Mouse (Mus musculus) WW6 (cell line): ENCODE measurements around the gene Slc38a2.

Experiments used
- DNase-seq: peaks from one replicate; pipeline ENCODE4 v3.0.0-alpha.2; 2013; ENCODE audit warnings: low read depth, low spot score

The Slc38a2 gene

DNA sequence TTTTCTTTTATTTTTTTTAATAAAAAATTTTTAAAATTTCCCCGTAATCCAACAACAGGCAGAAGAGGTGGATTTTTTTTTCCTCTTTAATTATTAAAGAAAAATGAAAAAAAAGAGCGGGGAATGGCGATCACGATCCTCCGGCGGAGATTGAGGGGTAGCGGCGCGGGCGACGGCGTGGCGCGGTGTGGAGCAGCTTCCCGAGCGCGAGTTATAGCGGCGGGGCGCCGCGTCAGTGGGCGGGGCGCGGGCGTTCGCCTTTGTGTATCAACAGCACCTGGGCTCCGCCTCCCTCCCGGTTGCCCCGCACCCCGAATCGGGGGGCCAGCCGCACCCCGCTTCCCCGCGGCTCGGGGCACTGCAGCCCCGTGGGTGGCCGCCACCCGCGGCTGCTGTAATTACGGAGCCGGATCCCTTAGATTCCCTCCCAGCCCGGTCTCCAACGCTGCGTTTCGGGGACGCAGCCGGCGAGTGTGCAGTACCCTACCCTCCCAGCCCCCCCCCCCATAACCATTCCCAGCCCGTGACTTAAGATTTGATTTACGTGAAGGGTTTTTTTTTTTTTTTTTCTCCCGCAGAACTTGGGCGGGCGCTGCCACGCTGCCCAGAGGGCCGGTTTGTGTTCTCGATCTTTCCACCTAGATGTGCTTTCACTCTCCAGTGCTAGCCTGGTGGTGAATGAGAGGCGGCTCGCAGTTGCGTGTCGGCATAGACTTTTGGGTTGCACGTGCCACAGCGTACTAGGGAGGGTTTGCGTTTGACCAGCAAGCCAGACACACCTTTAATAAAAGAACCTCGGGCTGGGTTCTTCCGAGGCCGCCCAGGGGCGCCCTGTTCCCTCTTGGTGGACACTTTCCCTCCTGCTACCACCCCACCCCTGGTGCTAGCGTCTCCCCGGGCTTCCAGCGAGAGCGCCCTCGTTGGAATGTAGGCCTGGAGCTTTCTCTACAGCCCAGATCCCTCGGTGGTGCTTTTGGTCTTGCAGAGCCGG is at the start of gene Slc38a2:
Gene Slc38a2 (minus strand): TSS at position 210 of the 991 bp plus-strand sequence.
- DNase-seq, result no peak

GRCm38 (mm10) chr15:96749101-96749500 is 49.6 kb upstream of the Slc38a2 start:
- DNase-seq, result no peak

GRCm38 (mm10) chr15:96747551-96747950 is 48.0 kb upstream of the Slc38a2 start:
- no peak for DNase-seq

DNA sequence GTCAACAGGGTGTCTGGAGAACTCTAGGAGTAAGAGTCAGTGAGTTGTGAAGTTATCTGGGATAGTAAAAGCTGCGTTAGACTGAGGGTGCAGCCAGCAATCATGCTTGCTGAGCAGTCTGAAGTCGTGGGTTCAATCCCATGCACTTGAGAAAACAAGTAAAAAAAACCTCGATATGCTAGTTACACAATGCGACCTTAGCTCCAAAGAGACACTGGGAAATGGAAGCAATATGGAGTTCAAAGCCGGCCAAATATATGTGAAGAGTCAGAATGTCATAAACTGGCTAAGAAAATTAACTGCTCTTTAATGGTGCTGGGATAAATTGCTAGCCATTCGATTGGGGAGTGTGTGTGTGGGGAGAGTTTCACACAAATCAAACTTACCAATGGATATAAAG is 47.5 kb upstream of the Slc38a2 start:
- no peak for DNase-seq

- DNase-seq, result no peak
Measured at GRCm38 (mm10) chr15:96745299-96745698, 45.8 kb upstream of the Slc38a2 start.

DNA sequence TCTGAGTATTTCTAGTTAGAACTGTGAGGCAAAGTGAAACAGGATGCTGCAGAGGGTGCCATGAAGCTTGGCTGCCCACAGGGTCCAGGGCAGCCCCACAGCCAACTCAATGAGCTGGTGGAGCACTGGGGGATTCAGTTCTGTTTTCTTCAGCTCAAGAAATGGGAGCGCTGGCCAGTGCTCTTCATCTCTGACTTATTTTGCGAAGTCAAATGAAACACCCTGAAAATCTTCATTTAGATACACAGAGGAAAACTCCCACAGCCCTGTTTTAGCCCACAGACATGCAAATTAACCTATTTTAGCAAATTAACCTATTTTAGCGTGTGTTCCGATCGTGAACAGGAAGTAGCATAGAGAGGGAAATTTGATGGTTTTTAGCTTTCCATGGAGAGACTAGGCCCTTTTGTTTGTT is 45.4 kb upstream of the Slc38a2 start:
- no peak for DNase-seq

GRCm38 (mm10) chr15:96744153-96744881 is 44.8 kb upstream of the Slc38a2 start:
- no peak for DNase-seq

- no peak for DNase-seq
Measured at GRCm38 (mm10) chr15:96743257-96743656, 43.7 kb upstream of the Slc38a2 start.

DNA sequence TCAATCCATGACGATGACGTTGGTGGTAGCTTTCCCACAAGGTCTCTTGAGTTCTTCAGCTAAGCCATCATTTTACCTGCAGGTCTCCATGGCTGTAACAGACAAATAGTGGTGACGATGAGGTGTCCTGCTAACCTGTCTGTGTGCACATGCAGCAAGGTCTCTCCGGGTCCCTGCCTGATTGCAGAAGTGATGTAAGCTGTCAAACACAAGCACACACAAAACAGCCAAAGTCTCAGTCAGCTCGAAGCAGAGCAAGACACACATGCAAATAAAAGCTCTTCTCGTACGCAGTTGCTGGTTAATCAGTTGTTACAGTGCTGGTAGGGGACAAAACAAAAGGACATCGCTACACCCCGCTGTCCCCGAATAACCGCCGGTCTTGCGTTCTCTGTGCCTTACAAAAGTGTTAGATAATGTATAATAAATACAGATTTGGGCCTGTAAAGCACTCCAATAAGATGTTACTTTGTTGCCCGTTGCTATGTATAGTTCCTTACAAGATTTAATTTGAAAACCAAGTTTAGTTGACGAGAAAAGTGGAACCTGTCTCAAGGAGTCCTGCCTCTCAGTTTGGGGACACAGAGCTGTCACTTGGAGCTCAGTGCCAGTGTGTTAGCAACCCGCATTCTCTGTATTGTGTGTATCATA is 43.2 kb upstream of the Slc38a2 start:
- DNase-seq, result no peak

DNA sequence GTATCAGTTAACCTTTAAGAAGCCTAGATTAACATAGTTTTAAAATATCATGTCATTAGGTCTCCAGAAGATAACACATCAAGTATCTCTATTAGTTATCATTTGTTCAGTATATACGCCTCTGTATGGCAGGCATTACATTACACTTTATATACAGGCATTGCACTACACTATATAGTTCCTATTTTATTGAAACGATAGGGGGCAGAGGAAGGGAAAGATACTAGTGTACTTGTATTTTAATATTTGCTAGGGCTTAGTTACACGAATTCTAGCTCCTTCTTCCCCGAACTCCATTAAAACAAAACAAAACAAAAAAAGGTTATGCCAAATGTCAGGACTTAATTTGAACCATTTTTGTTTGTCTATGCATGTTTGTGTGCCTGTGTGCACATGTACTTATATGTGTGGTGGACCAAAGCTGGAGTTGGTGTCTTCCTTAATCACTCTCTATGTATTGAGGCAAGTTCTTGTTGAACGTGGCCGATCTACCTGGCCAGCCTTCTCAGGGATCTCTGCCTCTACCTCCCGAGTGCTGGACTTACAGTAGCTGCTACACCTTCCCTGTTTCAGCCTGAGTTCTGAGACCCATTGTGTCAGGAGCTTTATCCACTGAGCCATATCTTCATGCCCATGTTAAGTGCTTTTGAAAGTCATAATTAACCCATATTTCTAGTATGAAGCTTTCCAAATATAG is 41.5 kb upstream of the Slc38a2 start:
- no peak for DNase-seq

GRCm38 (mm10) chr15:96740091-96740490 is 40.6 kb upstream of the Slc38a2 start:
- DNase-seq, result no peak

DNA sequence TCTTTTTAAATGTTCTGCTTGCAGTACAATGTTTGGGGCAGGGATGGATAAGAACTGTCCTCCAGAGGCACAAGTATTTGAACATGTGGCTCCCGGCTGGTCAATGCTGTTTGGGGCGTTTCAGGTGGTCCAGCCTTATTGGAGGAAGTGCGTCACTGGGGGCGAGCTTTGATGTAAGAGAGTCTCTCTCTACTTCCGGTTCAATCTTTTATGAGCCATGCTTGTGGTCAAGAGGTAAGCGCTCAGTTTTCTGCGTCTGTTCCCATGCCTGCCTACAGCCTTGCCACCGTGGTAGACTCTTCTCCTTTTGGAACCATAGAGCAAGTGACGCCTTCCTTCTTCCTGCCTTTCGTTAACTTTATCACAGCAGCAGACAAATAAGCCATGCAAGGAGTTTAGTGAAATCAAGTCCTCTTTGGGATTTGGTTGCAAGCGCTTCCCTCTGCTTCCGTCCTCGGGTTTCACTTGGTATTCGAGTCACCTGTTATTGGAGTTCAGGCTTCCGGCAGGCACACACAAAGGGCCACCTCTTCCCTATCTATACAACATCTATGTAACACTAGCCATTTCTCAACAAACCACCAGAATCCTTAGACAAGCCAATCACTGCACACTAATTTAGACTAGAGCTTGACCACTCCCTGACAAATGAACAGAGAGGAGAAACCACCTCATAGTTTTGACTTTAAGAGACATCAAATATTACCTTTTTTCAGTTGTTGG is 37.3 kb upstream of the Slc38a2 start:
- no peak for DNase-seq

- DNase-seq, result no peak
Measured at GRCm38 (mm10) chr15:96735562-96736160, 36.1 kb upstream of the Slc38a2 start.

- DNase-seq, result no peak
Measured at GRCm38 (mm10) chr15:96734423-96734822, 34.9 kb upstream of the Slc38a2 start.

DNA sequence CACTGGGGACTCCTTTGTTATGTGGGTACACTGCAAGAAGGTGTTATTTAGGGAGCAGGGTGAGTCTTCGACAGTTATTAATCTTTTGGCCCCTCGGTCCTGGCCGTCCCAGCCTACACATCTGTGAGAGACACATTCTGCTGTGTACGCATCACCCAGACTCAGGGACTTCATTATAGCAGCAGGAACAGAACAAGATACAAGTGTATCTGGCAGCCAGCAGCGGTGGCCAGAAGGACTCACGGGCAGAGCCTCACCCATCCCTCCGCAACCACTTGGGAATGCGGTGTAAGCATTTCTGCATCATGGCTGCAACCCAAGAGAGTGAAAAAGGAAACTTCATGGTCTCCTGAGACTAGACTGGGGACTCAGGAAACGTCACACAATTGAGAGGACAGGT is 30.9 kb upstream of the Slc38a2 start:
- DNase-seq, result no peak

DNA sequence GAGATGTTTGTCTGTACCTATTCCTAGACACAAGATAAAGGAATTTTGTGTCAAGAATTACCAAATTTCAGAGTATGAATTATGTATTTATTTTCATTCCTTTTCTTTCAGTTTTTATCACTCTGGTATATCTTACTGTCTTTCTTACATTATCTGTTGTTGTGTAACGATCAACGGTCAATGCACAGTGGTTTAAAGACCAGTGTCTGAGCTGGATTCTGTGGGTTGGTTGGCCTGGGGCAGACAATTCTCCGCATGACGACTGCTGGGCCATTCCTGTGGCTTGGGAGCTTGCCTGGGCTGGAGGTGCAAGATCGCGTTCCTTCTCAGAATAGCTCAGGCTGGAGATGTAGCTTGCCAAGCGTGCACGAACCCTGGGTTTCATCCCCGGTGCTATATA is 30.3 kb upstream of the Slc38a2 start:
- DNase-seq, result no peak

DNA sequence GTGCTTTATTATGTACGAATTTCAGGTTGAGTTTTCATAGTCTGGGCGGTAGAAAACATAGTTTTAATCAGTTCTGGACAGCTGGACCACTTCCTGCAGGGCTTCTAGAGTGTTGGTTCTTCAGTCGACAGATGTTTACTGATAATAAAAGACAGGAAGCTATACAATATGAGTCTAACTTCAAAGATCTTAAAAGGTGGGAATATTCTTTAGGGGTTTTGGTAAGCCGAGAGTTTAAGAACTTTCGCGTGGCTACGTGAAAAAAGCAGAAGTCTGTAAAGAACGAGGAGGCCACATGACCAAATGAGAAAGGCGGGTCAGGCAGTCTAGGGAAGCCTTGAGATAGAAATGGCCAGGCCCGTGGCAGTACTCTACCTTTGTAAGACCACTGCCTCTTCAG is 29.5 kb upstream of the Slc38a2 start:
- DNase-seq, result no peak

DNA sequence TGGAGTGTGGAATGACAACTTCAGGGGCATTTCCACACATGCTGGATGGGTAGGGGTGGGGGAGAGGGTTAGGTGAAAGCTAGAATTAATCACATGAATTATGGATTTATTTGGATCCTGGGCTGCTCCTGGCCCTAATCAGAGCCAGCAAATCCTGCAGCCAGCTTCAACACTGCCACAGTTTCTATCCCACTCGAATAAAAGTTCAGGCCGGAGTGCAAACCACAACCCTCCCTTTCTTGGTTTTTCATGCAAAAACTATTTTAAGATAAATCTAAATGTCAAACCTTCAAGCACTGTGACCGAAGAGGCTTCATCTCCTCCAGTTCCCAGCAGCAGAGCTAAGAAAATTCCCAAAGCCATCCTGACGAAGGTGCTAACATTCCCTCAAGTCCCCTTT is 28.8 kb upstream of the Slc38a2 start:
- no peak for DNase-seq

DNA sequence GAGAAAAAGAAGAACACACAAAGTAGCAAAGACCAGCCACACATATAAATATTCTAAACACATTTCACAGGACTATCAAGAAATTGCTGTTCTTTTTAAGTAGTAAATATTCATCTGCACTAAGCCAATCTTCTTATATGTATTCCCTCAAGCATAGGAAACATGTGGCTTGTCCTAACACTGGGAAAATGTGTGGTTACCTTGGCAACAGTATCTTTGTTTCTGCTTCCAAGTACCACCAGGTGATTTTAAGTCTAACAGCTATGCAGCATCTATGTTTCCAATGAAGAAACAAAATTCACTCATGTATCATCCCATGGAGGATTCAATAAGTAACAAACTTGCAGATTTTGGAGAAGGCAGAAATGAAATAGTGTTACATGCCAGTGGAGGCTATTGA is 25.0 kb upstream of the Slc38a2 start:
- no peak for DNase-seq

GRCm38 (mm10) chr15:96722228-96722627 is 22.7 kb upstream of the Slc38a2 start:
- no peak for DNase-seq
